Mouse (Mus musculus): ENCODE results near the gene Lyplal1.

DNA sequence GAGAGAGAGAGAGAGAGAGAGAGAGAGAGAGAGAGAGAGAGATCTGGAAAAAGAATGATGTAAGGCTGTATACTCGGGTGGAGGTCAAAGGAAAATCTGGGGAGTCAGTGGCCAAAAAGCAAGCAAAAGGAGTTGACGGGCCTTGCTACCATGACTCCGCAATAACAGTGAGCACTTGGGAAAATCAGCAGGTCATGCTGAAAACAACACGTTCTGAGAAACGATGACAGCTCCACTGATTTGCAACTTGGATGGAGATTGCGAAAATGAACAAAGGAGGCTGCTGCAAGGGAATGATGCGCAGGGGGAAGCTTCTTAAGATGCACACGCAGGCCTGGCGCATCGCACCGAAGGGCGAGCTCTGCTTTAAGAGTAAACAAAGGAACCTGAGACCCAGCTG lies 46.1 kb upstream of the Lyplal1 start:
- no peak for TF ChIP-seq CTCF (conservative IDR thresholded peaks at IDR 0.05; ENCODE audit: low read length)
- no peak for TF ChIP-seq NANOG (IDR thresholded peaks at IDR 0.05; ENCODE audit: borderline replicate concordance, low read length)

Data from E14TG2a.4 (cell line).